Mouse (Mus musculus) intestine, embryonic 16.5 days (tissue): ENCODE data around the gene Ccdc63. TPM values are rescaled to one million over a fixed set of nuclear protein-coding genes. Genes with fewer than 3 reads are reported as not detected.
"Not testable (repeated sequence)": the region's sequence is repeated elsewhere in the genome, so short reads cannot be mapped to it uniquely, and the experiment has no call there.

ENCODE experiments used
- ATAC-seq: fragments of 200-750 bp; cut with Nextera tagmentation; 2 replicates; pipeline ENCODE4 v1.8.0; 2017; ENCODE audit warnings: moderate TSS enrichment, moderate library complexity
- H3K27ac ChIP-seq: fragments of 300-500 bp; sonication (generic); 2 replicates; pipeline ENCODE4 v1.5.1; 2014; ENCODE audit warnings: mild to moderate bottlenecking, low read length
- H3K27me3 ChIP-seq: fragments of 300-500 bp; sonication (generic); replicated peaks from 2 replicates; pipeline ENCODE4 v1.6.1; 2014; ENCODE audit warnings: low read length, control low read depth, mixed read lengths; ENCODE audit not compliant: control insufficient read depth, insufficient read depth
- H3K36me3 ChIP-seq: fragments of 300-500 bp; sonication (generic); 2 replicates; pipeline ENCODE4 v1.6.1; 2014; ENCODE audit warnings: low read length, control low read depth; ENCODE audit not compliant: control insufficient read depth, insufficient read depth
- H3K4me1 ChIP-seq: fragments of 300-500 bp; sonication (generic); 2 replicates; pipeline ENCODE4 v1.6.1; 2014; ENCODE audit warnings: low read length, control low read depth, mixed read lengths; ENCODE audit not compliant: control insufficient read depth, insufficient read depth
- H3K4me2 ChIP-seq: fragments of 300-500 bp; sonication (generic); 2 replicates; pipeline ENCODE4 v1.6.1; 2014; ENCODE audit warnings: low read depth, low read length, control low read depth
- H3K4me3 ChIP-seq: fragments of 300-500 bp; sonication (generic); 2 replicates; pipeline ENCODE4 v1.5.1; 2014; ENCODE audit warnings: mild to moderate bottlenecking, low read length
- H3K9ac ChIP-seq: fragments of 300-500 bp; sonication (generic); 2 replicates; pipeline ENCODE4 v1.6.1; 2014; ENCODE audit warnings: low read depth, low read length
- H3K9me3 ChIP-seq: fragments of 300-500 bp; sonication (generic); 2 replicates; pipeline ENCODE4 v1.6.1; 2016; ENCODE audit warnings: low read length, control low read depth; ENCODE audit not compliant: control insufficient read depth
- WGBS: fragments of 180-500 bp; shearing (Covaris S2); extraction: QIAGEN DNeasy Blood & Tissue Kit; methylation state at CpG from one replicate; pipeline ENCODE4 v1.1.7; 2014; 5-methylcytosine and 5-hydroxymethylcytosine counted together
- polyA plus RNA-seq: library from polyadenylated mRNA; unstranded; fragments of >200 nt; fragmentation: Nextera tagmentation; extraction: Ambion mirVana; gene quantifications from 2 replicates; pipeline ENCODE4 v1.2.1, GENCODE M21; 2015

Ccdc63 gene
- polyA plus RNA-seq, 1 experiment from 2014 or later = not detected

DNA sequence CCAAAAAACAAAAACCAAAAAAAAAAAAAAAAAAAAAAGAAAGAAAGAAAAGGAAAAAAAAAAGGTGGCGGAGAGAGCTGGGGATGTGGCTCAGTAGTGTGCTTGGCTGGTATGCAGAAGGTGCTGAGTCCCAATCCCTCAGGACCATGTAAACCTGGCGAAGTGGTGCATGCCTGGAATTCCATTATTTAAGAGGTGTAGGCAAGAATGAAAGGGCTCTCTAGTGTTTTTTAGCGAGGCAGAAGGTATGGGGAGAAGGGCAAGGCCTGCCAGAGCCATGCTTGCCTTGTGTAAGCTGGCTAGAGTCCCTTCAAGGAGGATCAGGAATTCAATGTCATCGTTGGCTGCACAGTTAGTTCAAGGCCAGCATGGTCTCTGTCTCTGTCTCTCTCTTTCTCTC is 4.2 kb upstream of the Ccdc63 start:
- Histone ChIP-seq H3K27ac (peak overlapping the region; percentile 85), H3K4me3 (no peak overlapping the region), H3K36me3 (no peaks in the 10 kb centered on the region), H3K4me1 (peaks cover 5% of the 10 kb centered on the region; the same call in 1 of the 2 replicates), H3K9ac (no peak overlapping the region), H3K9me3 (no peaks in the 10 kb centered on the region), H3K4me2 (no peak overlapping the region), H3K27me3 (no peaks in the 10 kb centered on the region)
- 83% methylated on average over 4 of the region's 4 CpGs for WGBS
- no peak for ATAC-seq

- Histone ChIP-seq H3K9me3 (no peaks in the 10 kb centered on the region), H3K9ac (no peak overlapping the region), H3K36me3 (no peaks in the 10 kb centered on the region), H3K4me1 (peaks cover 5% of the 10 kb centered on the region; the same call in 1 of the 2 replicates), H3K4me2 (no peak overlapping the region), H3K27me3 (no peaks in the 10 kb centered on the region), H3K4me3 (no peak overlapping the region), H3K27ac (no peak overlapping the region)
- no peak for ATAC-seq
- WGBS = 83% methylated on average over 15 of the region's 15 CpGs
Observed at GRCm38 (mm10) chr5:122143543-122143942, 2.9 kb upstream of the Ccdc63 start.

DNA sequence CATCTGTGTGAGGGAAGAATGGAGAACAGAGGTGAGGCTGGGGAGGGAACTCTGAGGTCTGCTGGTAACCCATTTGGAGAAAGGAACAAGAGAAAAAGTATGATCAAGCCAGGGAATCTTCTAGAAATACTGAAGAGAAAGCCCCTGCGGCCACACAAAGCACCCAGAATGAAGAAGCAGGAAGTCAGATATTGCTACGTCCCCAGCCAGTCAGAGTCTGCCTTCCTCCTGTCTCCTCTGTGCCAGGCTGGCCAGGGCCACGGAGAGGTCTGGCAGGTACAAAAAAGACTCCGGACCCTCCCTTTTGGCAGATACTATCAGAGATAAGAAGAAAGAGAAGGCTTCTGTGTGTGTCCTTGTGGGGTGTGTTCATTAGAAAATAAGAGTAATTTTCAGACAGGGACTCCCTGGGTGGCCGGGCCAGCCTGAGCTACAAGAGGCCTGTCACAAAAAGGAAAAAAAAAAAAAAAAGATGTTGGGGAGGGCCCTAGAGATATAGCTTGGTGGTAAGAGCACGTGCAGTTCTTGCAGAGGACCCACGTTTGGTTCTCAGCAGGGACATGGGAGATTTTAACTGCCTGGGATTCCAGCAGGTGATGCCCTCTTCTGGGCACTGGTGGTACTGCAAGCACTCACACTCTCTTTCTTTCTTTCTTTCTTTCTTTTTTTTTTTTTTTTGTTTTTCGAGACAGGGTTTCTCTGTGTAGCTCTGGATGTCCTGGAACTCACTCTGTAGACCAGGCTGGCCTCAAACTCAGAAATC is 1.8 kb upstream of the Ccdc63 start:
- whole genome bisulfite sequencing = 49% methylated on average over 8 of the region's 8 CpGs

GRCm38 (mm10) chr5:122139771-122140170 is 852 bp downstream of the Ccdc63 start:
- not testable (repeated sequence) for H3K4me1 ChIP-seq, H3K36me3 ChIP-seq, H3K9me3 ChIP-seq, H3K27ac ChIP-seq, H3K9ac ChIP-seq, H3K4me2 ChIP-seq, ATAC-seq, H3K4me3 ChIP-seq, H3K27me3 ChIP-seq
- WGBS = 69% methylated on average over 2 of the region's 2 CpGs

More for the DNA sequence above, 1.8 kb upstream of the Ccdc63 start:
- no peaks in the 10 kb centered on the region for H3K9me3 ChIP-seq
- no peak for ATAC-seq
- H3K9ac ChIP-seq = no peak overlapping the region
- no peaks in the 10 kb centered on the region for H3K27me3 ChIP-seq
- H3K36me3 ChIP-seq = no peaks in the 10 kb centered on the region
- H3K27ac ChIP-seq = no peak overlapping the region
- H3K4me1 ChIP-seq = peaks cover 8% of the 10 kb centered on the region; the same call in 1 of the 2 replicates
- H3K4me2 ChIP-seq = no peak overlapping the region
- H3K4me3 ChIP-seq = no peak overlapping the region

- Histone ChIP-seq H3K9me3 (no peaks in the 10 kb centered on the region), H3K4me3 (no peak overlapping the region), H3K4me2 (no peak overlapping the region), H3K4me1 (peaks cover 8% of the 10 kb centered on the region; the same call in 1 of the 2 replicates), H3K36me3 (no peaks in the 10 kb centered on the region), H3K9ac (no peak overlapping the region), H3K27ac (no peak overlapping the region), H3K27me3 (no peaks in the 10 kb centered on the region)
- ATAC-seq = no peak
- WGBS = 80% methylated on average over 15 of the region's 15 CpGs
Observed at GRCm38 (mm10) chr5:122138856-122139255, 1.8 kb downstream of the Ccdc63 start.

DNA sequence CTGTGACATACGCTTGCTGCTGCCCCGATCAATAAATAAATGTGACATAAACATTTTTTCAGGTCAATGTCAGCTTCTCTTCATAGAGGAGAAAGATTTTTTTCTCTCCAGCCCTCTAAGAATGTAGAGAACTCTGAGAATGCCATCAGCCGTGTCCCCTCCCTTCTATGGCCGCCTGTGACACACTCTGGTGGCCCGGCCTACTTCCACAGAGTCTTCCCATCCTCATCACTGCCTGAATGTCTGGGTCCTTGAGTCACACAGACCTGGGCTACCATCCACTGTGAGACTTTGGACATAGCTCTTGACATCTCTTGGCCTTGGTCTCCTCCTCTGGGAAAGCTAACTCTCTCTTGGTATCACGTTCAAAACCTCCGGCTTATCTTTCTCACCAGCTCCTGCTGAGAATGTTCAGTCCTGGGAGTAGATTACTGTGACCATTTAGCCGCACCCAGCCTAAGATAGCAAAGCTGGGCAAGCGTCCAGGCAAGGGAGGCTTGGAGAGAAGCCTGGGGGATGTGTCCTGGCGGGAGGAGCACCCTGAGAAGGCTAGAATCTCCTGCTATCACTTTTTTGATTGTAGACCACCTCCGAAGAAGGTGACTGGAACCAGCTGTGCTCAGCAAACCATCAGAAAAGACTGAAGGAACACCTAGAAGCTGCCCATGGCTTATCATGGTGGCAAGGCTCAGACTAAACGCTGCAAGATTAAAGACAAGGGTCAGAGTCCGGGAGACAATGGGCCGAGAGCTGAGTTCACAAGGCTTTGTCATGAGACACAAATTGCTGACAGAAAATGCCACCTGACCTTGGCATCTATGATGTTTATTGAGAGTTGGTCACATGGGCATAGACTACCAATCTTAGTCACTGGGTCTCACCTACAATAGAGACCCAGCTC is 3.9 kb downstream of the Ccdc63 start:
- Histone ChIP-seq H3K4me2 (no peak overlapping the region), H3K9me3 (no peaks in the 10 kb centered on the region), H3K27ac (peak overlapping the region; percentile 67), H3K4me1 (peaks cover 15% of the 10 kb centered on the region), H3K9ac (0 out of 2 replicates have a peak overlapping the region, but pooled peaks have one; percentile 20), H3K4me3 (no peak overlapping the region), H3K36me3 (no peaks in the 10 kb centered on the region), H3K27me3 (no peaks in the 10 kb centered on the region)
- 63% methylated on average over 14 of the region's 14 CpGs for WGBS
- peak; percentile 81 for ATAC-seq

- Histone ChIP-seq H3K4me3 (no peak overlapping the region), H3K4me2 (no peak overlapping the region), H3K9me3 (no peaks in the 10 kb centered on the region), H3K27me3 (no peaks in the 10 kb centered on the region), H3K4me1 (peaks cover 15% of the 10 kb centered on the region), H3K36me3 (no peaks in the 10 kb centered on the region), H3K9ac (no peak overlapping the region), H3K27ac (no peak overlapping the region; the same call in 1 of the 2 replicates)
- 77% methylated on average over 3 of the region's 3 CpGs for WGBS
- ATAC-seq = no peak
Observed at GRCm38 (mm10) chr5:122135290-122135882, 5.2 kb downstream of the Ccdc63 start.

DNA sequence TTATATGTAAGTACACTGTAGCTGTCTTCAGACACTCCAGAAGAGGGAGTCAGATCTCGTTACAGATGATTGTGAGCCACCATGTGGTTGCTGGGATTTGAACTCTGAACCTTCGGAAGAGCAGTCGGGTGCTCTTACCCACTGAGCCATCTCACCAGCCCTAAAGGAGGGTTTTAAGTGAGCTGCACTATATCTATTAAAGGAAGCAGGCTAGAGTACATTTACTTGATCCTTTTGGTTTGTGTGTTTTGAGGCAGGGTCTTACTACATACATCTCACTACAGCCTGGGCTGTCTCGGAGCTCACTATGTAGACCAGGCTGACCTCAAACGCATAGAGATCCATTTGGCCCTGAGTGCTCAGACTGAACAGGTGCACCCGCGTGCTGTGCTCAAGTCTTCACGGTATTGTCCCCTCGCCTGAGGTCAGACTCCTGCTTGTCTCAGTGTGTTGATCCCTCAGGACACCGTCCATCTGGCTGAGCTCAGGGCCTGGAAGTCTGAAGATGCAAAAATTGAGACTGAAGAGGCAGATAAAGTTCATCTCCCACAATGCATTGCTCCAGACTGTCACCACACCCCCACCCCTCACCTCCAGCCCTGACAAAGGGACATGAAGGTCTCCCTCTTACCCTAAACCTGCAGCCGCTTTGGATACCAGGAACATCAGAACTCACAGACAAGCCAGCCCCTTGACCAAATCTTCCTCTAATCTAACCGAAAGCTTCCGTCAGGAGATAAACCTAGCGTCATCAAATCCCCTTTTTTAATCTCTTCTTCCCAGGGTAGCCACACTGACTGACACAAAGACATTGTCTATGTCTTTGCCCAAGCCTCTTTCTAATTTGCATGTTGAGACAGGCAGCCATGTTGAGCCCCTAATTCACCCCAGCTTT is 6.0 kb downstream of the Ccdc63 start:
- Histone ChIP-seq H3K4me3 (no peak overlapping the region), H3K4me1 (peaks cover 15% of the 10 kb centered on the region), H3K9me3 (no peaks in the 10 kb centered on the region), H3K27me3 (no peaks in the 10 kb centered on the region), H3K27ac (no peak overlapping the region), H3K9ac (no peak overlapping the region), H3K36me3 (no peaks in the 10 kb centered on the region), H3K4me2 (no peak overlapping the region)
- WGBS = 87% methylated on average over 14 of the region's 14 CpGs
- ATAC-seq = no peak
